ENCODE assay signal across 7 mouse cellular contexts in the genomic region with DNA sequence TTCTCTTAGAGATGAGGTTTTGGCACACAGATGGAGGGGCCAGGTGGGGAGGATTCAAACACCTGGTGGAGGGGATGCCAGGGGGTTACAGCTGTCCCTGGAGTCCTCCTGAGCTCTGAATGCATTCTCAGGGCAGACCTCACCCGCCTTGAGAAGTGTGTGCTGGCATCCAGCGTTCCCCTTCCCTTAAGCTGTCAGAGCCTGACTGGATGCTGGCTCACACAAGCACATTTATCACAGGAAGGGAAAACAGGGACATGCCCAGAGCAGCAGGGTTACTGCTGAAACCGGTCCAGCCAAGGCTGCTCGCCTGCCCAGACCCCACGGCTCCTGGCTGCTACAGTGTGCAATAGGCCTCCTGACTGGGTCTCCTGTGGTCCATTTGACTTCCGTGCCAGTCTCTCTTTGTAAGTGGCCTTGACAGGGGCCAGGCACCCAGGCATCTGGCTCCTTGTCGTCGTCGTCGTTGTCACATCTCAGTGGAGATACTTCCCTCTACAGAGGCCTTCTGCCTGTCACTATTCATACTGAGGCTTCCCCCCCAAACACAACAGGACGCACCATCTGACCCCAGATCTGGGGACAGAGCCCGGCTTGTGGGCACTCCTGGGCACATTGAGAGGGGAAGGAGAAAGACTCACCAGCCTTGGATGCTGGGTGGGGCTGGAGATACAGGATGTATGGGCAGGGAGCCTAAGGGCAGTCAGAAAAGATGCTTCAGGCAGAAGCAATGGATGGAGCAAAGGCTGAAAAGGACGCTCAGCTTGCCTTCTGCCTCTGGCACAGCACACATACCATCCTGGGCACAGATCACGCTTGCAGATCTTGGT. TPM values are rescaled to one million over a fixed set of nuclear protein-coding genes. Genes with fewer than 3 reads are reported as not detected.
DNase-seq lines count a peak whose midpoint lies in the region; ATAC-seq and TF ChIP-seq lines count a peak whose summit lies in the region.

No protein-coding gene starts in this region.

- 16% methylated on average over 14 of the region's 14 CpGs for WGBS in bone marrow, adult 2 months
- 49% methylated on average over 14 of the region's 14 CpGs for WGBS in forebrain, embryonic 16.5 days
- WGBS in liver, adult 2 months, result 67% methylated on average over 14 of the region's 14 CpGs
- WGBS in neural tube, embryonic 13.5 days, result 48% methylated on average over 14 of the region's 14 CpGs

- peak; percentile 43; the same call in 1 of the 2 replicates for ATAC-seq in forebrain, embryonic 16.5 days
- ATAC-seq in neural tube, embryonic 13.5 days (ENCODE audit: low read depth), result peak; percentile 49

- no peaks in the 10 kb centered on the region for H3K36me3 ChIP-seq in forebrain, embryonic 16.5 days (ENCODE audit: control insufficient read depth, insufficient read depth)
- H3K36me3 ChIP-seq in liver, adult 2 months (ENCODE audit: control insufficient read depth, insufficient read depth, low read length), result no peaks in the 10 kb centered on the region
- H3K36me3 ChIP-seq in neural tube, embryonic 13.5 days, result no peaks in the 10 kb centered on the region

- no peak for TF ChIP-seq CTCF in bone marrow, adult 2 months (IDR thresholded peaks at IDR 0.05; ENCODE audit: control insufficient read depth, insufficient read depth, low read length)
- TF ChIP-seq CTCF in liver, adult 2 months (IDR thresholded peaks at IDR 0.05; ENCODE audit: low read depth, low read length), result no peak

- H3K4me2 ChIP-seq in forebrain, embryonic 16.5 days (ENCODE audit: low read length), result peak overlapping the region; percentile 46
- peak overlapping the region; percentile 34 for H3K4me2 ChIP-seq in neural tube, embryonic 13.5 days

- peak; percentile 78 for DNase-seq in 416B (ENCODE audit: low read depth)
- no peak for DNase-seq in liver, adult 2 months (ENCODE audit: extremely low read depth, low read depth, low spot score)
- no peak for DNase-seq in yolk sac, embryonic 10.5 days (ENCODE audit: low spot score)
- DNase-seq in retina, postnatal 1 day, result no peak

- H3K27me3 ChIP-seq in forebrain, embryonic 16.5 days (replicated peaks; ENCODE audit: control insufficient read depth, insufficient read depth, low read length), result no peaks in the 10 kb centered on the region
- H3K27me3 ChIP-seq in liver, adult 2 months (ENCODE audit: control insufficient read depth, insufficient read depth, low read length), result no peaks in the 10 kb centered on the region
- H3K27me3 ChIP-seq in neural tube, embryonic 13.5 days, result peaks cover 17% of the 10 kb centered on the region; the same call in 1 of the 2 replicates

- H3K4me1 ChIP-seq in bone marrow, adult 2 months (ENCODE audit: control insufficient read depth, insufficient read depth, low read length), result peaks cover 11% of the 10 kb centered on the region
- H3K4me1 ChIP-seq in forebrain, embryonic 16.5 days (replicated peaks; ENCODE audit: control insufficient read depth, insufficient read depth, low read length), result peaks cover 24% of the 10 kb centered on the region
- H3K4me1 ChIP-seq in liver, adult 2 months (ENCODE audit: control insufficient read depth, insufficient read depth, low read length), result peaks cover 10% of the 10 kb centered on the region
- H3K4me1 ChIP-seq in neural tube, embryonic 13.5 days (replicated peaks), result peaks cover 32% of the 10 kb centered on the region

- H3K79me2 ChIP-seq in liver, adult 2 months (ENCODE audit: control insufficient read depth, insufficient read depth, low read length), result no peaks in the 10 kb centered on the region

- TF ChIP-seq POLR2A in bone marrow, adult 2 months (IDR thresholded peaks at IDR 0.05; ENCODE audit: borderline replicate concordance, control insufficient read depth, low read depth, low read length), result 0 out of 2 replicates have a peak, but pooled peaks have one; percentile 29
- TF ChIP-seq POLR2A in liver, adult 2 months (IDR thresholded peaks at IDR 0.05; ENCODE audit: extremely low read depth, insufficient read depth, low read length), result no peak

- peak overlapping the region; percentile 80 for H3K27ac ChIP-seq in bone marrow, adult 2 months (ENCODE audit: control insufficient read depth, insufficient read depth, low read depth, low read length, poor library complexity)
- peak overlapping the region; percentile 79 for H3K27ac ChIP-seq in forebrain, embryonic 16.5 days (ENCODE audit: low read length)
- peak overlapping the region; percentile 24; the same call in 1 of the 2 replicates for H3K27ac ChIP-seq in liver, adult 2 months (replicated peaks; ENCODE audit: insufficient read depth, low read depth, low read length)
- peak overlapping the region; percentile 89 for H3K27ac ChIP-seq in neural tube, embryonic 13.5 days (replicated peaks)

- peak overlapping the region; percentile 43 for H3K9ac ChIP-seq in forebrain, embryonic 16.5 days (replicated peaks; ENCODE audit: low read depth, low read length)
- no peak overlapping the region for H3K9ac ChIP-seq in liver, adult 2 months (ENCODE audit: low read depth, low read length)
- H3K9ac ChIP-seq in neural tube, embryonic 13.5 days, result peak overlapping the region; percentile 59

- H3K4me3 ChIP-seq in bone marrow, adult 2 months (replicated peaks; ENCODE audit: control insufficient read depth, low read depth, low read length), result no peak overlapping the region
- no peak overlapping the region for H3K4me3 ChIP-seq in forebrain, embryonic 16.5 days (replicated peaks; ENCODE audit: low read length)
- H3K4me3 ChIP-seq in liver, adult 2 months (ENCODE audit: insufficient read depth, low read depth, low read length), result no peak overlapping the region
- H3K4me3 ChIP-seq in neural tube, embryonic 13.5 days, result no peak overlapping the region

- H3K9me3 ChIP-seq in forebrain, embryonic 16.5 days (ENCODE audit: control insufficient read depth, low read length), result no peaks in the 10 kb centered on the region
- H3K9me3 ChIP-seq in neural tube, embryonic 13.5 days, result no peaks in the 10 kb centered on the region

RNA-seq across cellular contexts. Expression of a gene that starts 22.1 kb away (rescaled TPM):
- 16.3 and 58.8 TPM in 2 replicates for polyA plus RNA-seq in bone marrow, adult 2 months (2011; ENCODE audit: insufficient read depth, insufficient read length, low replicate concordance, missing spikeins)
- polyA plus RNA-seq in forebrain, embryonic 16.5 days (2015; fragmentation: Nextera tagmentation; extraction: Ambion mirVana), result 11.6 and 13.8 TPM in 2 replicates
- total RNA-seq in liver, adult 2 months (2014; rRNA removed), result 0.28 and 0.40 TPM in 2 replicates
- 1.2 and 1.3 TPM in 2 replicates for polyA plus RNA-seq in liver, adult 2 months (2012; rRNA removed)
- 21.2 and 22.2 TPM in 2 replicates for polyA plus RNA-seq in neural tube, embryonic 13.5 days (2015; fragmentation: Nextera tagmentation; extraction: Ambion mirVana)

RNA-seq across cellular contexts. Expression of a gene that starts 54.3 kb away (rescaled TPM):
- 5.0 TPM in 2 replicates for polyA plus RNA-seq in bone marrow, adult 2 months (2011; ENCODE audit: insufficient read depth, insufficient read length, low replicate concordance, missing spikeins)
- 13.6 and 15.9 TPM in 2 replicates for polyA plus RNA-seq in forebrain, embryonic 16.5 days (2015; fragmentation: Nextera tagmentation; extraction: Ambion mirVana)
- 12.8 and 13.7 TPM in 2 replicates for total RNA-seq in liver, adult 2 months (2014; rRNA removed)
- polyA plus RNA-seq in liver, adult 2 months (2012; rRNA removed), result 38.4 and 39.7 TPM in 2 replicates
- polyA plus RNA-seq in neural tube, embryonic 13.5 days (2015; fragmentation: Nextera tagmentation; extraction: Ambion mirVana), result 15.6 and 17.1 TPM in 2 replicates

Comparison
In these comparisons a context has a peak if more than half of its experiments do, and no peak if none do; other contexts are left out.
1. H3K27ac ChIP-seq: peak in every context shown above with its lines; median percentile 89 in neural tube, embryonic 13.5 days; 80 in bone marrow, adult 2 months; 79 in forebrain, embryonic 16.5 days; 24 in liver, adult 2 months.